Mouse (Mus musculus) thymus, adult 2 months (tissue): Measurements from ENCODE around the gene Mag.
"Not testable (repeated sequence)": the region's sequence is repeated elsewhere in the genome, so short reads cannot be mapped to it uniquely, and the experiment has no call there.

Source experiments
- CTCF ChIP-seq: fragments of 200-500 bp; IDR thresholded peaks from 2 replicates; pipeline ENCODE4 v1.5.1; 2012; ENCODE audit warnings: mild to moderate bottlenecking, control low read depth, low read length, moderate library complexity, borderline replicate concordance; ENCODE audit not compliant: control insufficient read depth, poor library complexity, insufficient read depth; ENCODE audit errors: extremely low read depth
- POLR2A ChIP-seq: fragments of 200-500 bp; IDR thresholded peaks from 2 replicates; pipeline ENCODE4 v1.6.1; 2012; ENCODE audit warnings: mild to moderate bottlenecking, low read length, control low read depth, moderate library complexity; ENCODE audit not compliant: control insufficient read depth, poor library complexity, insufficient read depth; ENCODE audit errors: extremely low read depth

- TF ChIP-seq POLR2A, CTCF: not testable (repeated sequence)
Observed at GRCm38 (mm10) chr7:30922490-30922889, 7.8 kb upstream of the Mag start.
